In the genomic region with DNA sequence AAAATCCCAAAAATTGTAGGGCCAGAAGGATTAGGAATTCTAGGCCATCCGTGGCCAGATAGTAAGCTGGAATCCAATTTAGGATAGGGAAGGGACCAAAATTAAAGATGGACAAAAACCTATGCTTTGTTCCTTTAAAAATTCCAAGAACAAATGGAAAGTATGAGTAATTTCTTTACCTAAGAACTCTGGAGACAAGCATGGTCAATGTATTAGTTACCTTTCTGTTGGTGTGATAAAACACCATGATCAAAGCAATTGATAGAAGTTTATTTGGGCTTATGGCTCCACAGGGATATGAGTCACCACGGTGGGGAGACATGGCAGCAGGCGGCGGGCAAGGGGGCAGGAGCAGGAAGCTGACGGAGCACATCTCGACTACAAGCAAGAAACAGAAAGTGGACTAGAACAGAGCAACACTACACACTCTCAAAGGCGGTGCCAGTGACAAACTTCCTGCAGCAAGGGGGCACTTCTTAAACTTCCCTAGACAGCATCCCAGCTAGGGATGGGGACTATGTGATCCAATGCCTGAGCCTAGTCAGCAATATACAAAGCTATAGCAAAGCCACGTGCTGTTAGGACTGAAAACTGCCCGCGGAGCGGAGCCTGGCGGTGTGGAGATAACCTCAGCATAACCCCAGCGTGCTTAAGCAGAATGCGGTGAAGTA, we compare ENCODE assay signal across 8 mouse cellular contexts. TPM values are rescaled to one million over a fixed set of nuclear protein-coding genes. Genes with fewer than 3 reads are reported as not detected.
DNase-seq lines count a peak whose midpoint lies in the region; ATAC-seq lines count a peak whose summit lies in the region.

No protein-coding gene starts in this region.

- H3K9me3 ChIP-seq in intestine, embryonic 15.5 days, result no peaks in the 10 kb centered on the region
- no peaks in the 10 kb centered on the region for H3K9me3 ChIP-seq in neural tube, embryonic 15.5 days (replicated peaks)

- H3K4me3 ChIP-seq in intestine, embryonic 15.5 days (replicated peaks), result no peak overlapping the region
- no peak overlapping the region for H3K4me3 ChIP-seq in neural tube, embryonic 15.5 days (replicated peaks)

- H3K27me3 ChIP-seq in intestine, embryonic 15.5 days (replicated peaks), result no peaks in the 10 kb centered on the region
- H3K27me3 ChIP-seq in neural tube, embryonic 15.5 days (replicated peaks), result no peaks in the 10 kb centered on the region

- H3K4me1 ChIP-seq in intestine, embryonic 15.5 days (replicated peaks), result peaks cover 7% of the 10 kb centered on the region; the same call in 1 of the 2 replicates
- H3K4me1 ChIP-seq in neural tube, embryonic 15.5 days, result peaks cover 18% of the 10 kb centered on the region

- H3K4me2 ChIP-seq in intestine, embryonic 15.5 days (replicated peaks), result peak overlapping the region; percentile 39
- H3K4me2 ChIP-seq in neural tube, embryonic 15.5 days, result no peak overlapping the region

- WGBS in intestine, embryonic 15.5 days, result 62% methylated on average over 14 of the region's 14 CpGs
- WGBS in neural tube, embryonic 15.5 days, result 79% methylated on average over 14 of the region's 14 CpGs

- no peaks in the 10 kb centered on the region for H3K36me3 ChIP-seq in intestine, embryonic 15.5 days
- H3K36me3 ChIP-seq in neural tube, embryonic 15.5 days, result no peaks in the 10 kb centered on the region

- peak; percentile 61; the same call in 1 of the 2 replicates for ATAC-seq in intestine, embryonic 15.5 days
- peak; percentile 97 for ATAC-seq in monocyte, adult 5-6 weeks (replicated peaks; ENCODE audit: insufficient number of reproducible peaks, low FRiP score, low TSS enrichment, poor library complexity, severe bottlenecking)
- ATAC-seq in neural tube, embryonic 15.5 days (ENCODE audit: low FRiP score), result no peak

- DNase-seq in adrenal gland, adult 2 months, result peak; percentile 12
- DNase-seq in adrenal gland, postnatal 10 days, result no peak
- DNase-seq in WW6 (ENCODE audit: low read depth, low spot score), result peak; percentile 13
- no peak for DNase-seq in layer of hippocampus, adult 9-11 months
- DNase-seq in layer of hippocampus, postnatal 36 days, result no peak

- no peak overlapping the region for H3K27ac ChIP-seq in intestine, embryonic 15.5 days
- no peak overlapping the region for H3K27ac ChIP-seq in neural tube, embryonic 15.5 days (replicated peaks)

- H3K9ac ChIP-seq in intestine, embryonic 15.5 days, result no peak overlapping the region
- H3K9ac ChIP-seq in neural tube, embryonic 15.5 days (replicated peaks), result no peak overlapping the region

RNA-seq across cellular contexts. Expression of gene Fam69a, which starts 26.2 kb away (rescaled TPM):
- total RNA-seq in adrenal gland, adult 2 months (2021), result 1 to 10 TPM; 2.7 to 9.1 TPM
- polyA plus RNA-seq in adrenal gland, adult 2 months (2012; rRNA removed), result 0.17 and 0.22 TPM in 2 replicates
- total RNA-seq in adrenal gland, postnatal 10 days (2021), result 10 to 100 TPM; 18.0 to 18.5 TPM
- polyA plus RNA-seq in intestine, embryonic 15.5 days (2015; fragmentation: Nextera tagmentation; extraction: Ambion mirVana), result 18.4 and 20.9 TPM in 2 replicates
- 33.7 to 53.5 TPM (median 47.2 TPM) in 3 replicates for total RNA-seq in monocyte, adult 5-6 weeks (2017)
- 72.4 and 79.1 TPM in 2 replicates for polyA plus RNA-seq in neural tube, embryonic 15.5 days (2015; fragmentation: Nextera tagmentation; extraction: Ambion mirVana)
- 10 to 100 TPM; 32.9 to 39.3 TPM for total RNA-seq in layer of hippocampus, postnatal 36 days (2021)

Comparison
In these comparisons a context has a peak if more than half of its experiments do, and no peak if none do; other contexts are left out.
1. DNase-seq: peak in adrenal gland, adult 2 months (single experiment) and WW6 (single experiment); none in adrenal gland, postnatal 10 days (single experiment), layer of hippocampus, adult 9-11 months (single experiment) and layer of hippocampus, postnatal 36 days (0 of 2).